Mouse (Mus musculus) intestine, embryonic 16.5 days (tissue): ENCODE measurements around the gene Fhad1. TPM values are rescaled to one million over a fixed set of nuclear protein-coding genes. Genes with fewer than 3 reads are reported as not detected.

ENCODE experiments used
- ATAC-seq: fragments of 200-750 bp; cut with Nextera tagmentation; 2 replicates; pipeline ENCODE4 v1.8.0; 2017; ENCODE audit warnings: moderate TSS enrichment, moderate library complexity
- H3K27ac ChIP-seq: fragments of 300-500 bp; sonication (generic); 2 replicates; pipeline ENCODE4 v1.5.1; 2014; ENCODE audit warnings: mild to moderate bottlenecking, low read length
- H3K27me3 ChIP-seq: fragments of 300-500 bp; sonication (generic); replicated peaks from 2 replicates; pipeline ENCODE4 v1.6.1; 2014; ENCODE audit warnings: low read length, control low read depth, mixed read lengths; ENCODE audit not compliant: control insufficient read depth, insufficient read depth
- H3K36me3 ChIP-seq: fragments of 300-500 bp; sonication (generic); 2 replicates; pipeline ENCODE4 v1.6.1; 2014; ENCODE audit warnings: low read length, control low read depth; ENCODE audit not compliant: control insufficient read depth, insufficient read depth
- H3K4me1 ChIP-seq: fragments of 300-500 bp; sonication (generic); 2 replicates; pipeline ENCODE4 v1.6.1; 2014; ENCODE audit warnings: low read length, control low read depth, mixed read lengths; ENCODE audit not compliant: control insufficient read depth, insufficient read depth
- H3K4me2 ChIP-seq: fragments of 300-500 bp; sonication (generic); 2 replicates; pipeline ENCODE4 v1.6.1; 2014; ENCODE audit warnings: low read depth, low read length, control low read depth
- H3K4me3 ChIP-seq: fragments of 300-500 bp; sonication (generic); 2 replicates; pipeline ENCODE4 v1.5.1; 2014; ENCODE audit warnings: mild to moderate bottlenecking, low read length
- H3K9ac ChIP-seq: fragments of 300-500 bp; sonication (generic); 2 replicates; pipeline ENCODE4 v1.6.1; 2014; ENCODE audit warnings: low read depth, low read length
- H3K9me3 ChIP-seq: fragments of 300-500 bp; sonication (generic); 2 replicates; pipeline ENCODE4 v1.6.1; 2016; ENCODE audit warnings: low read length, control low read depth; ENCODE audit not compliant: control insufficient read depth
- WGBS: fragments of 180-500 bp; shearing (Covaris S2); extraction: QIAGEN DNeasy Blood & Tissue Kit; methylation state at CpG from one replicate; pipeline ENCODE4 v1.1.7; 2014; 5-methylcytosine and 5-hydroxymethylcytosine counted together
- polyA plus RNA-seq: library from polyadenylated mRNA; unstranded; fragments of >200 nt; fragmentation: Nextera tagmentation; extraction: Ambion mirVana; gene quantifications from 2 replicates; pipeline ENCODE4 v1.2.1, GENCODE M21; 2015

Gene Fhad1
- polyA plus RNA-seq, 1 experiment from 2014 or later = 2.3 TPM

DNA sequence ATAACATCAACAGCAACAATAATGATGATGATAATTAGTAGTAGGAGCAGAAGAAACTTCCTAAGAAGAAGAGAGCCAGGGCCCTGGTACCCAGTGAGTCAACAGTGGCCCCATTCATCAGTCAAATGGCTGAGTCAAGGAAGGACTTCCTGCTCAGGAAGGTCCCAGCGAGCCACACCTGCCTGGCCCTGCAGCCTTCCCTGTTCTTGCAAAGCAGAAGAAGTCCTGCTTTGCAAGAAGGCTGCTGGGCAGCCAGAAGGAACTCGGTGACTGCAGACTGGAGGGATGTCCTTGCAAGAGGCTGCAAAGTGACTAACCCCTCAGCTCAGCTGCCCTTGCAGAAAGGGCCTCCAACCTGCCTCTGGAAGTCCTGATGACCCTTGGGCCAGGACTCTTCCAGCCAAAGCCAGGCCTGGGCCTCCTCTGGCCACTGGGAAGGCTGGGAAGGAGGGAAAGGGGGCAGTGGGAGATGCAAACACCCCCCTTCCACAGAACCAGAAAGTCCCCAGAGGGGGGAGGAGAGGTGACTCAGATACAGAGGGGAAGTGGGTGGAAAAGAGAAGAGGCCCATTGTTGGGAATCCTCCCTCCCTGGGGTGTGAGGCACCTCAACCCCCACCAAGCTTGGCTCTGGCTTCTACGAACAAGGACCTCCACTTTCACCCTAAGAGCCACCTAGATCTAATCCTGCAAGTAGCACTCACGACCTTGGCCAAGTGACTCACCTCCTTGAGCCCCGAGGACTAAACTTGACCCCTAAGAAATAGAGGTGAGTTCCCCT is 145.3 kb downstream of the Fhad1 start:
- Histone ChIP-seq H3K9ac (peak overlapping the region; percentile 47), H3K4me3 (no peak overlapping the region), H3K4me1 (peaks cover 67% of the 10 kb centered on the region), H3K27me3 (no peaks in the 10 kb centered on the region), H3K27ac (peak overlapping the region; percentile 68), H3K4me2 (peak overlapping the region; percentile 14; the same call in 1 of the 2 replicates), H3K9me3 (no peaks in the 10 kb centered on the region), H3K36me3 (no peaks in the 10 kb centered on the region)
- ATAC-seq = no peak
- WGBS = 60% methylated on average over 5 of the region's 5 CpGs

DNA sequence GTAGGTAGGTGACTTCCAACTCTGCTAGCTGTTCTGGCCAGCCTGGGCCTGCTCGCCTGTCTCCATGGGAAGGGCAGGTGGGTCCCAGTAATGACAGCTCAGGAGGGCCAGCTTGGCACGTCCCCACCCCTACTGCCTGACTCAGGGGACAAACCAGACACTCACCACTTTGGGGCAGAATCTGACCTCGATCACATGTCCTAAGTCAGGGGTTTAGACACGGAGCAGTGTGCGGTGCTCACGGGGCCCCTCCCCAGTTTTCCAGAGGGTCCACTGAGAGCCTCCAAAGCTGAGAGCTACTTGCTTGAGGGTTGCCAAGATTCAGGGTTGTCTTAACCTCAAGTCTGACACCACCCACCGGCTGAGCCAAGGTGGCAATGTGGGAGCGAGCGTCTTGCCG is 146.8 kb downstream of the Fhad1 start:
- Histone ChIP-seq H3K36me3 (no peaks in the 10 kb centered on the region), H3K9ac (peak overlapping the region; percentile 22; the same call in 1 of the 2 replicates), H3K4me3 (no peak overlapping the region), H3K9me3 (no peaks in the 10 kb centered on the region), H3K4me1 (peaks cover 75% of the 10 kb centered on the region), H3K27ac (peak overlapping the region; percentile 55), H3K27me3 (no peaks in the 10 kb centered on the region), H3K4me2 (no peak overlapping the region)
- no peak for ATAC-seq
- 82% methylated on average over 10 of the region's 10 CpGs for WGBS

DNA sequence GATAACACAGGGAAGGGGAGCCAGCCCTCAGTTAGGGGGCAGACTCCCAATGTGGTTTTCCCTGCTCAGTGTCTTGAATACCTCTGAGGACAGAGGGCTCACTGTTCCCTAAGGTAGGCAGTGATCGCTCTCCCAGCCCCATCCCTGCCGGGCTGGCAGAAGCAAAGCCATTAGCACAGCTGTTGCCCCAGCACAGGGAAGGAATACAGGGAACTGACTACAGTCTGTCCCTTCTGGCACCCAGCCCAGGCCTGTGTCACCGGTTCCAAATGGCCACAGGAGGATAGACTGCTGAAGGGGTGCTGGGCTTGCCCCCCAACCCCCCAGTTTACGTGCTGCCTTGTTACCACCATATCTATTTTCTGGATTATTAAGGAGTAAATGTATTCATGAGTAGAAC is 147.4 kb downstream of the Fhad1 start:
- peak; percentile 6; the same call in 1 of the 2 replicates for ATAC-seq
- Histone ChIP-seq H3K36me3 (no peaks in the 10 kb centered on the region), H3K27me3 (no peaks in the 10 kb centered on the region), H3K9me3 (no peaks in the 10 kb centered on the region), H3K27ac (peak overlapping the region; percentile 57), H3K4me2 (no peak overlapping the region), H3K9ac (peak overlapping the region; percentile 51; the same call in 1 of the 2 replicates), H3K4me3 (no peak overlapping the region), H3K4me1 (peaks cover 72% of the 10 kb centered on the region)
- 28% methylated on average over 4 of the region's 4 CpGs for WGBS

DNA sequence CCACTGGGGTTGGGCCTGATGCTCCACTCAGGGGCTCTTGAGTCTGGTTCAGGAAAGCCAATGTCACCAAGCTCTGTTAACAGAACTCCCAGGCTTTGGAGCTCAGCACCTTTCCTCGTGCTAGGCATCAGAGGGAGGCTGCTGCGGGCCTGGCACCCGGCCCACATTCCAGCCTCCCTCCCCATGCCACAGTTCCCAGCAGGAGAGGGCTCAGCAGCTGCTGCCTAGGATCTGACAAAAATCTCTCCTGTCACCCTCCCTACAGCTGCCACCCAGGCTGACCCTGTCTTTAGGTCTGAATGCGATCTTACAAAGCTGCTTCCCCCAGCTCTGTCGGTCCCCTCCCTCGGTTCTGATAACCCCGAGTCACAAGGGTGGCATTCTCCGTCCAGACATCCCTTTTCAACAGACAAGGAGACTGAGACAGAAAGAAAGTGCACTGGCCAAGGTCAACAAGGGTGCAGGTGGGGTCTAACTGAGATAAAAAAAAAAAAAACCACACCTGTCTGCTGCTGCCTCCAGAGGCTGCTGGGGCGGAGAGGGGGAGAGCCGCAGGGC is 147.9 kb downstream of the Fhad1 start:
- Histone ChIP-seq H3K36me3 (no peaks in the 10 kb centered on the region), H3K27ac (peak overlapping the region; percentile 57), H3K4me1 (peaks cover 69% of the 10 kb centered on the region), H3K27me3 (no peaks in the 10 kb centered on the region), H3K4me3 (no peak overlapping the region), H3K9me3 (no peaks in the 10 kb centered on the region), H3K9ac (peak overlapping the region; percentile 51), H3K4me2 (no peak overlapping the region)
- ATAC-seq = no peak
- 28% methylated on average over 10 of the region's 10 CpGs for WGBS

DNA sequence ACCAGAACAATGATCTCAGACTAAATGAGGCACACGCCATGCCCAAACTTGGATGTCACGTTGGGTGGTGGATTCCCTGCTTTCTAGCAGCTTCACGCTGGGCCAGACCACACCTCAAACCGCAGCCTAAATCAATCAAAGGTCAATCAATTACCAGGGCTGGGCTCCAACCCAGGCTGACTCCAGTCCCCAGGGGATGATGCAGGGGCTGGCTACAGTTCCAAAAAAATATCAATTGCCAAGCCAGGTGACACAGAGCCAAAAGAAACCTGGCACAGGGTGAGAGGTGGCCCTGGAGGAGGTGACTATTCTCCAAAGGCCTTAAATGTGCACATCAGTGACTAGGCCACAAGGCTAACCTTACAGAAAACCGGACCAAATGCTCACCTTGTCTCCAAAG is 149.3 kb downstream of the Fhad1 start:
- no peak for ATAC-seq
- H3K4me1 ChIP-seq = peaks cover 71% of the 10 kb centered on the region
- H3K27ac ChIP-seq = no peak overlapping the region
- H3K9ac ChIP-seq = no peak overlapping the region
- 76% methylated on average over 5 of the region's 5 CpGs for WGBS
- peaks cover 8% of the 10 kb centered on the region for H3K36me3 ChIP-seq
- 0 out of 2 replicates have a peak, but pooled peaks cover 4% of the 10 kb centered on the region for H3K9me3 ChIP-seq
- no peaks in the 10 kb centered on the region for H3K27me3 ChIP-seq
- H3K4me3 ChIP-seq = no peak overlapping the region
- H3K4me2 ChIP-seq = no peak overlapping the region

DNA sequence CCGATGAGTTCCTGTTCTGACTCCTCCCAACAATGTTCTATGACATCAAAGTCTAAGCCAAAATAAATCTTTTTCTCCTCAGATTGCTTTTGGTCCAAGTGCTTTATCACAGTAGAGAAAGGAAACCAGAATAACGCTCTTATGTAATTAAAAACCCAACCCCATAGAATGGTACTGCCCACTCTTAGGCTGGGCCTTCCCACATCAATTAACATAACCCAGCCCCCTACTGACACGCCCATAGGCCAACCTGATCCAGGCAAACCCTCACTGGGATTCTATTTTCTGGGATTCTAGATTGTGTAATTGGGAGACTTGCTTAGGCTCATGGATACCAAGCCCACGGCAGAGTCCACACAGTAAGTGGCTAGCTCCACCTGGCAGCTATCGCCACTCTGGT is 149.9 kb downstream of the Fhad1 start:
- Histone ChIP-seq H3K4me2 (no peak overlapping the region), H3K4me3 (no peak overlapping the region), H3K36me3 (peaks cover 8% of the 10 kb centered on the region), H3K4me1 (peaks cover 69% of the 10 kb centered on the region), H3K27me3 (no peaks in the 10 kb centered on the region), H3K9ac (no peak overlapping the region), H3K9me3 (0 out of 2 replicates have a peak, but pooled peaks cover 4% of the 10 kb centered on the region), H3K27ac (no peak overlapping the region)
- no peak for ATAC-seq
- WGBS = 91% methylated on average over 5 of the region's 5 CpGs

DNA sequence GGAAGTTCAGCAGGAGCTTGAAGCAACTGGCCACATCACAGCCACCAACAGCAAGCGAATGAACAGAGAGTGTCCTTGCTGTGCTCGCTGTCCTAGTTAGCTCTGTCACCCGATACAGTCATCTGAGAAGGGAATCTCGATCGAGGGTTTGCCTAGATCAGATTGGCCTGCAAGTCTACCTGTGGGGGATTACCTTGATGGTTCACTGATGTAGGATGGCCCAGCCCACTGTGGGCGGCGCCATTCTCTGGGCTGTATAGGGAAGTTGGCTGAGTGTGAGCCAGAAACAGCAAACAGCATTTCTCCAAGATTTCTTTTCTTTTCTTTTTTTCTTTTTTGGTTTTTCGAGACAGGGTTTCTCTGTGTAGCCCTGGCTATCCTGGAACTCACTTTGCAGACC is 150.4 kb downstream of the Fhad1 start:
- no peak overlapping the region for H3K9ac ChIP-seq
- no peak overlapping the region for H3K4me2 ChIP-seq
- H3K27me3 ChIP-seq = no peaks in the 10 kb centered on the region
- H3K36me3 ChIP-seq = peaks cover 12% of the 10 kb centered on the region
- H3K4me1 ChIP-seq = peaks cover 68% of the 10 kb centered on the region
- no peak overlapping the region for H3K27ac ChIP-seq
- no peak for ATAC-seq
- whole genome bisulfite sequencing = 93% methylated on average over 8 of the region's 8 CpGs
- H3K4me3 ChIP-seq = no peak overlapping the region
- H3K9me3 ChIP-seq = 0 out of 2 replicates have a peak, but pooled peaks cover 4% of the 10 kb centered on the region

DNA sequence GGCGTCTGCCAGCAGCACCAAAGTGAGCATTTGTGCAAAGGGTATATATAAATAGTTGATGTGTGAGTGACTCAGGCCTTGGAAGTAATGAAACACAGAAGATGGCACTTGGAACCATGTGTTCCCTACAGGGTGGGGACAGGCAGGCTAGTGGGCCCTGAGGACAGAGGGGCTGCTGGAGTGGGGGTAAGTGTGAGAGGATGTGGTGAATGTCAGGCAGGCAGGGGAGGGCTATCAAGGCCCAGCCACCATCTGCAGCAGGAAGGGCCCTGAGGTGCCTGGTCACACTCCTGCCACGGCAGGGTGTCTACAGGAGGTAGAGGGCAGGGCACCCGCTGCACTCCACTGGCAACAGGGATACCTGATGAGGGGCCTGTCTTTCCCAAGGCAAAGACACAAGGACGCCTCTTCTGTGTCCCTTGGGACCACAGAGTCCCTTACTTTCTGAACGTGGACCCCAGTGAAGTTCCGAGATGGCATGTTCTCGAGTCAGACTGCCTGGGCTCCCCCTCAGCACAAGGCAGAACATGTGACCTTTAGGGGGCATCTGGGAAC is 151.1 kb downstream of the Fhad1 start:
- no peak overlapping the region for H3K4me2 ChIP-seq
- peaks cover 19% of the 10 kb centered on the region for H3K36me3 ChIP-seq
- H3K4me1 ChIP-seq = peaks cover 61% of the 10 kb centered on the region
- H3K27ac ChIP-seq = peak overlapping the region; percentile 65
- no peak for ATAC-seq
- H3K9ac ChIP-seq = 0 out of 2 replicates have a peak overlapping the region, but pooled peaks have one; percentile 11
- no peaks in the 10 kb centered on the region for H3K27me3 ChIP-seq
- no peak overlapping the region for H3K4me3 ChIP-seq
- 81% methylated on average over 7 of the region's 7 CpGs for WGBS
- H3K9me3 ChIP-seq = 0 out of 2 replicates have a peak, but pooled peaks cover 4% of the 10 kb centered on the region

DNA sequence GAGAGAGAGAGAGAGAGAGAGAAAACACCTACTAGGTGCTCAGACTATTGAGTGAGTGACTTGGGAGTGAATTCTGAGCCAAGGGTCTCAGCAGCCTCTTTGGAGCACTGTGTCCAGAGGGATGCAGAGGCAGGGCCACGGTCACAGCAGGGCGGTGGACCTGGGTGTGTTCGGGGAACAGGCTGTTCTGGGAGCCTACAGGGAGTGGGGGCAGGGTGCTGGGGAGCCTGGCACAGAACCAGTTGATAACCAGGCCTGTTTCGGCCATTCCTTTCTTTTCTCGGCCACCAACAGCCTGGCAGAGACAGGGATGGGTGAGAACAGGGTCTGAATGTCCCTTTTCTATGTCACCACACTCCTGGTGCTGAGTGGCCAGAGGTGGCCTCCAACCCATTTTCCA is 152.0 kb downstream of the Fhad1 start:
- no peak for ATAC-seq
- Histone ChIP-seq H3K27ac (peak overlapping the region; percentile 65), H3K4me2 (no peak overlapping the region), H3K36me3 (peaks cover 20% of the 10 kb centered on the region), H3K9ac (0 out of 2 replicates have a peak overlapping the region, but pooled peaks have one; percentile 11), H3K4me1 (peaks cover 56% of the 10 kb centered on the region), H3K27me3 (no peaks in the 10 kb centered on the region), H3K9me3 (0 out of 2 replicates have a peak, but pooled peaks cover 4% of the 10 kb centered on the region), H3K4me3 (no peak overlapping the region)
- WGBS = 64% methylated on average over 5 of the region's 5 CpGs
